In genomic region chr14:102902906-102903305, GRCm38 (mm10) we compare ENCODE assay signal across 8 mouse cellular contexts.
A peak's percentile ranks its signal among the peaks of the same experiment; 100 is the strongest.
DNase-seq lines count a peak whose midpoint lies in the region; ATAC-seq and TF ChIP-seq lines count a peak whose summit lies in the region.

No protein-coding gene starts in this region.

- intact Hi-C loops in left cerebral cortex, adult 2 months (cut with DNase I): no loop called here

- peak overlapping the region; percentile 46 for H3K4me2 ChIP-seq in embryonic facial prominence, embryonic 13.5 days
- peak overlapping the region; percentile 51 for H3K4me2 ChIP-seq in heart, embryonic 14.5 days (ENCODE audit: low read length)

- H3K9ac ChIP-seq in embryonic facial prominence, embryonic 13.5 days: 0 out of 2 replicates have a peak overlapping the region, but pooled peaks have one; percentile 8
- H3K9ac ChIP-seq in heart, embryonic 14.5 days (ENCODE audit: low read length): no peak overlapping the region

- peaks cover 8% of the 10 kb centered on the region for H3K4me1 ChIP-seq in embryonic facial prominence, embryonic 13.5 days
- H3K4me1 ChIP-seq in heart, embryonic 14.5 days (ENCODE audit: control insufficient read depth in 2 of 2, insufficient read depth in 2 of 2, low read length in 2 of 2): peaks cover 9 to 12% of the 10 kb centered on the region in 2 experiments

- TF ChIP-seq CTCF in left cerebral cortex, adult 2 months (IDR thresholded peaks at IDR 0.05): no peak

- H3K36me3 ChIP-seq in embryonic facial prominence, embryonic 13.5 days: no peaks in the 10 kb centered on the region
- no peaks in the 10 kb centered on the region for H3K36me3 ChIP-seq in heart, embryonic 14.5 days (ENCODE audit: control insufficient read depth, insufficient read depth, low read length)

- ATAC-seq in embryonic facial prominence, embryonic 13.5 days (ENCODE audit: insufficient number of reproducible peaks, insufficient read depth, low FRiP score, low TSS enrichment, low read depth): no peak
- peak; percentile 61 for ATAC-seq in heart, embryonic 14.5 days (ENCODE audit: insufficient number of reproducible peaks, insufficient read depth, low FRiP score, low read depth)

- no peaks in the 10 kb centered on the region for H3K27me3 ChIP-seq in embryonic facial prominence, embryonic 13.5 days
- H3K27me3 ChIP-seq in heart, embryonic 14.5 days (ENCODE audit: control insufficient read depth, insufficient read depth, low read length): no peaks in the 10 kb centered on the region

- H3K4me3 ChIP-seq in embryonic facial prominence, embryonic 13.5 days: no peak overlapping the region
- no peak overlapping the region for H3K4me3 ChIP-seq in heart, embryonic 14.5 days (ENCODE audit: control insufficient read depth in 1 of 2, insufficient read depth in 1 of 2, low read depth in 1 of 2, low read length in 2 of 2)
- H3K4me3 ChIP-seq in left cerebral cortex, adult 2 months: peak overlapping the region; percentile 21; the same call in 1 of the 2 replicates

- peak; percentile 22 to 49 for DNase-seq in adrenal gland, adult (ENCODE audit: inconsistent age in 2 of 2, low spot score in 1 of 2)
- DNase-seq in adrenal gland, adult 18-20 months (ENCODE audit: low spot score in 2 of 2): no peak
- DNase-seq in adrenal gland, postnatal 25 days: peak; percentile 9
- DNase-seq in left cerebral cortex, adult 2 months (ENCODE audit: extremely low spot score in 1 of 2, low spot score in 2 of 2): peak; percentile 43 to 53
- DNase-seq in ovary, postnatal 14 days (ENCODE audit: low spot score): peak; percentile 25
- DNase-seq in MN1 (ENCODE audit: low spot score): no peak

- no peaks in the 10 kb centered on the region for H3K9me3 ChIP-seq in embryonic facial prominence, embryonic 13.5 days
- no peaks in the 10 kb centered on the region for H3K9me3 ChIP-seq in heart, embryonic 14.5 days (ENCODE audit: control insufficient read depth, low read length)

- 16% methylated on average over 12 of the region's 12 CpGs for WGBS in embryonic facial prominence, embryonic 13.5 days
- 19% methylated on average over 12 of the region's 12 CpGs for WGBS in heart, embryonic 14.5 days

- peak overlapping the region; percentile 41 for H3K27ac ChIP-seq in embryonic facial prominence, embryonic 13.5 days
- peak overlapping the region; percentile 65 to 79 for H3K27ac ChIP-seq in heart, embryonic 14.5 days (replicated peaks in 1 of 2; ENCODE audit: control insufficient read depth in 1 of 2, insufficient read depth in 1 of 2, low read depth in 2 of 2, low read length in 2 of 2)
- H3K27ac ChIP-seq in left cerebral cortex, adult 2 months: peak overlapping the region; percentile 57; the same call in 1 of the 2 replicates

Comparison
In these comparisons a context has a peak if more than half of its experiments do, and no peak if none do; other contexts are left out.
1. DNase-seq: peak in adrenal gland, adult (2 of 2), adrenal gland, postnatal 25 days (single experiment), left cerebral cortex, adult 2 months (2 of 2) and ovary, postnatal 14 days (single experiment); none in adrenal gland, adult 18-20 months (0 of 2) and MN1 (single experiment).
2. Peak in every context shown above with its lines, with median percentiles within 50 percentile points of each other: H3K27ac ChIP-seq.